Mouse (Mus musculus) myocyte (in vitro differentiated cells): Measurements from ENCODE around the gene Myh7b. TPM values are rescaled to one million over a fixed set of nuclear protein-coding genes. Genes with fewer than 3 reads are reported as not detected.

Experiments used
- H3K27me3 ChIP-seq: one replicate; pipeline ENCODE4 v1.6.1; 2011; ENCODE audit not compliant: control insufficient read depth, insufficient read depth, insufficient read length
- H3K36me3 ChIP-seq: one replicate; pipeline ENCODE4 v1.6.1; 2011; ENCODE audit not compliant: control insufficient read depth, insufficient read depth
- H3K4me2 ChIP-seq: one replicate; pipeline ENCODE4 v1.6.1; 2011; ENCODE audit warnings: low read depth, control low read depth
- H3K4me3 ChIP-seq: one replicate; pipeline ENCODE4 v1.5.1; 2011; ENCODE audit warnings: mild to moderate bottlenecking, control low read depth, moderate library complexity
- H3K79me2 ChIP-seq: one replicate; pipeline ENCODE4 v1.6.1; 2011; ENCODE audit not compliant: control insufficient read depth, insufficient read depth
- H3ac ChIP-seq: one replicate; pipeline ENCODE4 v1.6.1; 2011; ENCODE audit not compliant: control insufficient read depth, insufficient read length
- CEBPB ChIP-seq: IDR thresholded peaks from 2 replicates; pipeline ENCODE4 v1.6.1; 2011; ENCODE audit warnings: mild to moderate bottlenecking, moderate library complexity; ENCODE audit not compliant: poor library complexity, insufficient read depth, severe bottlenecking
- E2F4 ChIP-seq: IDR thresholded peaks from one replicate; pipeline ENCODE4 v1.6.1; 2011; ENCODE audit warnings: mild to moderate bottlenecking, control low read depth, moderate library complexity; ENCODE audit not compliant: insufficient read depth
- MAX ChIP-seq: IDR thresholded peaks from one replicate; pipeline ENCODE4 v1.6.1; 2011; ENCODE audit warnings: low read depth, mild to moderate bottlenecking, control low read depth
- MYOD1 ChIP-seq, 3 experiments: IDR thresholded peaks; one replicate each; pipeline ENCODE4 v1.6.1; 2011; ENCODE audit warnings: control low read depth in 2 of 3, low read depth in 2 of 3, mild to moderate bottlenecking in 2 of 3, moderate library complexity in 1 of 3; ENCODE audit not compliant: insufficient read length in 2 of 3, control insufficient read depth in 1 of 3
- MYOG ChIP-seq, 3 experiments: IDR thresholded peaks; one replicate each; pipeline ENCODE4 v1.6.1; 2011; ENCODE audit warnings: control low read depth in 2 of 3, low read depth in 2 of 3, mild to moderate bottlenecking in 2 of 3; ENCODE audit not compliant: insufficient read length in 2 of 3, control insufficient read depth in 1 of 3, insufficient read depth in 1 of 3
- POLR2A ChIP-seq: IDR thresholded peaks from one replicate; pipeline ENCODE4 v1.6.1; 2011; ENCODE audit warnings: low read depth, mild to moderate bottlenecking, control low read depth, moderate library complexity; ENCODE audit not compliant: insufficient read length
- POLR2AphosphoS2 ChIP-seq: IDR thresholded peaks from one replicate; pipeline ENCODE4 v1.6.1; 2011; ENCODE audit warnings: low read depth, control low read depth; ENCODE audit not compliant: insufficient read length
- REST ChIP-seq: IDR thresholded peaks from one replicate; pipeline ENCODE4 v1.6.1; 2011; ENCODE audit warnings: mild to moderate bottlenecking, control low read depth, moderate library complexity; ENCODE audit not compliant: insufficient read depth, insufficient read length
- SRF ChIP-seq: IDR thresholded peaks from one replicate; pipeline ENCODE4 v1.6.1; 2011; ENCODE audit warnings: low read depth; ENCODE audit not compliant: control insufficient read depth, insufficient read length
- TCF12 ChIP-seq: IDR thresholded peaks from one replicate; pipeline ENCODE4 v1.6.1; 2011; ENCODE audit warnings: mild to moderate bottlenecking, control low read depth; ENCODE audit not compliant: poor library complexity, insufficient read depth, severe bottlenecking
- TCF3 ChIP-seq: IDR thresholded peaks from one replicate; pipeline ENCODE4 v1.6.1; 2011; ENCODE audit warnings: low read depth, control low read depth; ENCODE audit not compliant: insufficient read length
- USF1 ChIP-seq: IDR thresholded peaks from one replicate; pipeline ENCODE4 v1.6.1; 2011; ENCODE audit warnings: low read depth, mild to moderate bottlenecking, control low read depth, moderate library complexity
- polyA plus RNA-seq: library from polyadenylated mRNA; unstranded; fragments of >200 nt; fragmentation: generic; extraction: Trizol; gene quantifications from one replicate; pipeline ENCODE4 v1.2.1, GENCODE M21; 2012; ENCODE audit warnings: missing spikeins

The Myh7b gene
- polyA plus RNA-seq, 1 experiment: 12.2 TPM

DNA sequence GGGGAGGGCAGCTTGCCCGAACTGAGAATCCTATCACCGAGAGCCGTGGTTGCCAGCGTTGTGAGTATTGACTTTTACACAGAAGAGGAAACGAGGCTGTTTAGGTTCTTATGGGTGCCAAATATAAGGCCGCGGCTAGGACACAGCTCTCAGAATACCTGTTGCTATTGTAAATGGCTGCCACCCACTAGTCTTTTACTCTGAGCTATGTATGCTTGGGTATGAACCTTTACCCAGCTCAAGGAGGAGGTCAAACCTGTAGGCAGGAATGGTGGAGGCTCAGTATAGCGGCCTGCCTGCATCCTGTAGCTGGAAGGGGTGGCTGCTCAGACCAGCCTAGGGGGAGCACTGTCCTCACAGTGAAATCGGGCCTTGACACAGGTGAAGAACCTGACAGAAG lies 17.1 kb downstream of the Myh7b start:
- Histone ChIP-seq H3ac (no peak overlapping the region), H3K4me2 (no peak overlapping the region), H3K4me3 (no peak overlapping the region), H3K27me3 (no peaks in the 10 kb centered on the region), H3K79me2 (no peaks in the 10 kb centered on the region), H3K36me3 (peaks cover 4% of the 10 kb centered on the region)
- TF ChIP-seq TCF3 (no peak), MAX (no peak), POLR2AphosphoS2 (no peak), MYOG (IDR thresholded peaks at IDR 0.05; ENCODE audit: control insufficient read depth in 1 of 3, insufficient read depth in 1 of 3, insufficient read length in 2 of 3, low read depth in 2 of 3) (no peak), TCF12 (no peak), SRF (no peak), E2F4 (no peak), MYOD1 (IDR thresholded peaks at IDR 0.05; ENCODE audit: control insufficient read depth in 1 of 3, insufficient read length in 2 of 3, low read depth in 2 of 3) (no peak), USF1 (no peak), CEBPB (no peak), REST (no peak)

DNA sequence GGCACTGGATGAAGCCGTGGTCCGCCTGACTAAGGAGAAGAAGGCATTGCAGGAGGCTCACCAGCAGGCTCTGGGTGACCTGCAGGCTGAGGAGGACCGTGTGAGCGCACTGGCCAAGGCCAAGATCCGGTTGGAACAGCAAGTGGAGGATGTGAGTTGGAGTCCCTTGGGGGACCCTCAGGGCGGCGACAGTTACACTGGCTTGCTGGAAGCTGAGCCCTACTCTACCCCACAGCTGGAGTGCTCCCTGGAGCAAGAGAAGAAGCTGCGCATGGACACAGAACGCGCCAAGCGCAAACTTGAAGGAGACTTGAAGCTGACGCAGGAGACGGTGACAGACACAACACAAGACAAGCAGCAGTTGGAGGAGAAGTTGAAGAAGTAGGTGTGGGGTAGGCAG lies 17.5 kb downstream of the Myh7b start:
- Histone ChIP-seq H3K79me2 (no peaks in the 10 kb centered on the region), H3K4me3 (no peak overlapping the region), H3K27me3 (no peaks in the 10 kb centered on the region), H3ac (no peak overlapping the region), H3K36me3 (peaks cover 4% of the 10 kb centered on the region), H3K4me2 (no peak overlapping the region)
- TF ChIP-seq MYOD1 (IDR thresholded peaks at IDR 0.05; ENCODE audit: control insufficient read depth in 1 of 3, insufficient read length in 2 of 3, low read depth in 2 of 3) (no peak), E2F4 (no peak), REST (no peak), MAX (no peak)

DNA sequence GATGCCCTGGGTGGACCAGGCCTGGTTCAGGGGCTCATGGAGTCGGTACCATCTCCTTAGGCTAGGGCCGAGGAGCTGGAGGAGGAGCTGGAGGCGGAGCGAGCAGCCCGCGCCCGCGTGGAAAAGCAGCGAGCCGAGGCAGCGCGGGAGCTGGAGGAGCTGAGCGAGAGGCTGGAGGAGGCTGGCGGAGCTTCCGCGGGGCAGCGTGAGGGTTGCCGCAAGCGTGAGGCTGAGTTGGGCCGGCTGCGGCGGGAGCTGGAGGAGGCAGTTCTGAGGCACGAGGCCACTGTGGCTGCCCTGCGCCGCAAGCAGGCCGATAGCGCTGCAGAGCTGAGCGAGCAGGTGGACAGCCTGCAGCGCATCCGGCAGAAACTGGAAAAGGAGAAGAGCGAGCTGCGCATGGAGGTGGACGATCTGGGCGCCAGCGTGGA lies 18.2 kb downstream of the Myh7b start:
- Histone ChIP-seq H3K4me2 (no peak overlapping the region), H3K27me3 (no peaks in the 10 kb centered on the region), H3K4me3 (no peak overlapping the region), H3ac (no peak overlapping the region), H3K36me3 (peaks cover 4% of the 10 kb centered on the region), H3K79me2 (no peaks in the 10 kb centered on the region)
- TF ChIP-seq MYOG (IDR thresholded peaks at IDR 0.05; ENCODE audit: control insufficient read depth in 1 of 3, insufficient read depth in 1 of 3, insufficient read length in 2 of 3, low read depth in 2 of 3) (no peak), TCF12 (no peak), POLR2AphosphoS2 (peak; percentile 67)

DNA sequence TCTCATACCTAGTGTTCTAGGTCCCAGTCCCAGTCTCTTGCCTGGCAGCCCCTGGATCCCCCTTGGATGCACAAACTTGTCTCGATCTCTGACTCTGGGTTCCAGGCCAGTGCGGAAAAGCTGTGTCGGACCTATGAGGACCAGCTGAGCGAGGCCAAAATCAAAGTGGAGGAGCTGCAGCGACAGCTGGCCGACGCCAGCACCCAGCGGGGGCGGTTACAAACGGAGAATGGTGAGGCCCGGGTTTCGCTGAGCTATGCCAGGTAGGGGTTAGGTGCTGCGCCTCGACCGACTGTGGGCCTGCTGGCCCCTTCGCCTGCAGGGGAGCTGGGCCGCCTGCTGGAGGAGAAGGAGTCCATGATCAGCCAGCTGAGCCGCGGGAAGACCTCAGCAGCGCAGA lies 19.1 kb downstream of the Myh7b start:
- H3K79me2 ChIP-seq: no peaks in the 10 kb centered on the region
- peaks cover 4% of the 10 kb centered on the region for H3K36me3 ChIP-seq
- TF ChIP-seq MAX: no peak
- no peak overlapping the region for H3K4me2 ChIP-seq
- no peaks in the 10 kb centered on the region for H3K27me3 ChIP-seq
- no peak overlapping the region for H3ac ChIP-seq
- no peak overlapping the region for H3K4me3 ChIP-seq

DNA sequence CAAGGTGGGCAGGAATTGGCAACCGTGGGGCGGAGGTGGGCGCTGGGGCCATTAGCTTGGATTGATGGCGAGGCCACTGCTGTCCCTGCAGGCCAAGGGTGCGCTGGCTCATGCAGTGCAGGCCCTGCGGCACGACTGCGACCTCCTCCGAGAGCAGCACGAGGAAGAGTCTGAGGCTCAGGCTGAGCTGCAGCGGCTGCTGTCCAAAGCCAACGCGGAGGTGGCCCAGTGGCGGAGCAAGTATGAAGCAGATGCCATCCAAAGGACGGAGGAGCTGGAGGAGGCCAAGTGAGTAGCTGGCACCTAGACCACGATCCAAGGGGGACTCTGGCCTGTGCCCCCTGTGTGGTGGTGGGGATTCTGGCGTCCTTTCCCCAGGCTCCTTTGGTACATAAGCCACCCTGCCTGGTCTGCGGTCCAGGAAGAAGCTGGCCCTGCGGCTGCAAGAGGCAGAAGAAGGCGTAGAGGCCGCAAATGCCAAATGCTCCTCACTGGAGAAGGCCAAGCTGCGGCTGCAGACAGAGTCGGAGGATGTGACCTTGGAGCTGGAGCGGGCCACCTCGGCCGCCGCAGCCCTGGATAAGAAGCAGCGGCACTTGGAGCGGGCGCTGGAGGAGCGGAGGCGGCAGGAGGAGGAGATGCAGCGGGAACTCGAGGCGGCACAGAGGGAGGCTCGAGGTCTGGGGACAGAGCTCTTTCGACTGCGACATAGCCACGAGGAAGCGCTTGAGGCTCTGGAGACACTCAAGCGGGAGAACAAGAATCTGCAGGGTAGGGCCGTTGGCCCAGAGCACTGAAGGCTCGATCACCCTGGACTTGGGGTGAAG lies 19.8 kb downstream of the Myh7b start:
- H3K4me2 ChIP-seq: no peak overlapping the region
- peak; percentile 32 for TF ChIP-seq POLR2A
- TF ChIP-seq SRF: no peak
- TF ChIP-seq POLR2AphosphoS2: peak; percentile 75
- no peak for TF ChIP-seq MYOG (IDR thresholded peaks at IDR 0.05; ENCODE audit: control insufficient read depth in 1 of 3, insufficient read depth in 1 of 3, insufficient read length in 2 of 3, low read depth in 2 of 3)
- H3K27me3 ChIP-seq: no peaks in the 10 kb centered on the region
- no peak overlapping the region for H3K4me3 ChIP-seq
- no peak overlapping the region for H3ac ChIP-seq
- peaks cover 4% of the 10 kb centered on the region for H3K36me3 ChIP-seq
- no peaks in the 10 kb centered on the region for H3K79me2 ChIP-seq
